Mouse (Mus musculus) G1E (cell line): ENCODE results near the gene Txnl4b.

ENCODE experiments used
- CTCF ChIP-seq: IDR thresholded peaks from 2 replicates; pipeline ENCODE4 v1.5.1; 2012; ENCODE audit warnings: low read depth, low read length, inconsistent platforms, mixed read lengths
- GATA1 ChIP-seq: IDR thresholded peaks from 2 replicates; pipeline ENCODE4 v1.6.1; 2012; ENCODE audit warnings: borderline replicate concordance, low read length, inconsistent platforms, mixed read lengths
- GATA2 ChIP-seq: IDR thresholded peaks from 2 replicates; pipeline ENCODE4 v1.6.1; 2012; ENCODE audit warnings: low read depth, low read length, inconsistent platforms, borderline replicate concordance
- TAL1 ChIP-seq: conservative IDR thresholded peaks from 2 replicates; pipeline ENCODE4 v1.6.1; 2012; ENCODE audit warnings: low read depth, low read length, inconsistent platforms, mixed read lengths

GRCm38 (mm10) chr8:109584293-109584692 is 18.6 kb downstream of the Txnl4b start:
- TF ChIP-seq GATA1 (no peak), CTCF (no peak), TAL1 (no peak), GATA2 (no peak)
